Mouse (Mus musculus) urinary bladder, postnatal 36 days (tissue): ENCODE data around the gene Cyp4a31.
"Not testable (repeated sequence)": the region's sequence is repeated elsewhere in the genome, so short reads cannot be mapped to it uniquely, and the experiment has no call there.

Experiments used
- DNase-seq, 2 experiments: peaks; one replicate each; pipeline ENCODE4 v3.0.0; 2022; ENCODE audit warnings: low spot score in 2 of 2, mixed read lengths in 1 of 2

The Cyp4a31 gene

GRCm38 (mm10) chr4:115563401-115563800, at the start of gene Cyp4a31:
TSS of gene Cyp4a31 (plus strand) at chr4:115563649.
- DNase-seq = no peak

GRCm38 (mm10) chr4:115513964-115514363, 49.5 kb upstream of the Cyp4a31 start:
- not testable (repeated sequence) for DNase-seq

GRCm38 (mm10) chr4:115518000-115518399, 45.4 kb upstream of the Cyp4a31 start, which contains the start of gene Cyp4a10:
TSS of gene Cyp4a10 (plus strand) at chr4:115518264.
- DNase-seq = not testable (repeated sequence)

- DNase-seq = no peak
Measured at GRCm38 (mm10) chr4:115519444-115519843, 44.0 kb upstream of the Cyp4a31 start.

- no peak for DNase-seq
Measured at GRCm38 (mm10) chr4:115521766-115522165, 41.7 kb upstream of the Cyp4a31 start.

- no peak for DNase-seq
Measured at GRCm38 (mm10) chr4:115545101-115545500, 18.3 kb upstream of the Cyp4a31 start.

GRCm38 (mm10) chr4:115546141-115546828, 17.2 kb upstream of the Cyp4a31 start:
- no peak for DNase-seq

GRCm38 (mm10) chr4:115552726-115553125, 10.7 kb upstream of the Cyp4a31 start:
- no peak for DNase-seq

GRCm38 (mm10) chr4:115555513-115555912, 7.9 kb upstream of the Cyp4a31 start:
- no peak for DNase-seq

GRCm38 (mm10) chr4:115557861-115558561, 5.4 kb upstream of the Cyp4a31 start:
- DNase-seq = no peak

GRCm38 (mm10) chr4:115561236-115561635, 2.2 kb upstream of the Cyp4a31 start:
- DNase-seq = not testable (repeated sequence)

GRCm38 (mm10) chr4:115564469-115565225, 1.2 kb downstream of the Cyp4a31 start:
- DNase-seq = not testable (repeated sequence)

GRCm38 (mm10) chr4:115575255-115575654, 11.8 kb downstream of the Cyp4a31 start:
- DNase-seq = no peak

GRCm38 (mm10) chr4:115575776-115576175, 12.3 kb downstream of the Cyp4a31 start:
- no peak for DNase-seq

GRCm38 (mm10) chr4:115583036-115583435, 19.6 kb downstream of the Cyp4a31 start:
- DNase-seq = no peak

GRCm38 (mm10) chr4:115596357-115596756, 32.9 kb downstream of the Cyp4a31 start:
- no peak for DNase-seq

- no peak for DNase-seq
Measured at GRCm38 (mm10) chr4:115596824-115597336, 33.4 kb downstream of the Cyp4a31 start.

GRCm38 (mm10) chr4:115600611-115601010, 37.2 kb downstream of the Cyp4a31 start, which contains the start of gene Cyp4a32:
TSS of gene Cyp4a32 (plus strand) at chr4:115600969.
- not testable (repeated sequence) for DNase-seq

- no peak for DNase-seq
Measured at GRCm38 (mm10) chr4:115614005-115614404, 50.6 kb downstream of the Cyp4a31 start.

- DNase-seq = not testable (repeated sequence)
Measured at GRCm38 (mm10) chr4:115625560-115625959, 62.1 kb downstream of the Cyp4a31 start.
